ENCODE assay signal across 22 mouse cellular contexts in genomic region chr1:88727369-88727768, GRCm38 (mm10). TPM values are rescaled to one million over a fixed set of nuclear protein-coding genes. Genes with fewer than 3 reads are reported as not detected.
A peak's percentile ranks its signal among the peaks of the same experiment; 100 is the strongest.
DNase-seq lines count a peak whose midpoint lies in the region; ATAC-seq and TF ChIP-seq lines count a peak whose summit lies in the region.
"Had no signal": no experiment of that assay in that cellular context is flagged by ENCODE, and none has a peak within 500 bp of the region (broad histone marks: within the 10 kb centered on the region; RNA-seq: fewer than 3 reads in every experiment).

No protein-coding gene starts in this region.

- DNase-seq in ES-E14 (ENCODE audit: low read depth, low spot score) = no peak
- DNase-seq in left cerebral cortex, adult 9 months (ENCODE audit: low spot score in 2 of 2) = no peak
- DNase-seq: adrenal gland, adult 2 months; adrenal gland, adult 8-10 months; adrenal gland, postnatal 10 days; adrenal gland, postnatal 14 days; adrenal gland, postnatal 25 days; adrenal gland, postnatal 36 days; B cell, adult 2 months; cerebellum, adult 11 months; cerebellum, adult 11-12 months; cerebellum, adult 18-20 months; cerebellum, adult 2 months; cerebellum, adult 8-10 months; cerebellum, adult 9-10 months had no signal

- H3K27me3 ChIP-seq in ES-Bruce4 (ENCODE audit: control insufficient read depth, insufficient read depth, low read length, poor library complexity, severe bottlenecking) = no peaks in the 10 kb centered on the region
- H3K27me3 ChIP-seq: CH12.LX, Patski had no signal

- H3K36me3 ChIP-seq in ES-Bruce4 (ENCODE audit: control insufficient read depth, insufficient read depth, low read length, poor library complexity, severe bottlenecking) = no peaks in the 10 kb centered on the region
- no peaks in the 10 kb centered on the region for H3K36me3 ChIP-seq in ES-E14 (ENCODE audit: control insufficient read depth, insufficient read depth, low read length, poor library complexity, severe bottlenecking)
- H3K36me3 ChIP-seq: G1E had no signal

- in situ Hi-C loops in ES-E14 (cut with MboI; ENCODE audit: low sequenced_read_pairs in 2 of 2, unreplicated experiment in 2 of 2) = no loop called here

- TF ChIP-seq CTCF in ES-Bruce4 (IDR thresholded peaks at IDR 0.05; ENCODE audit: low read depth, low read length) = no peak

- TF ChIP-seq POLR2A in ES-Bruce4 (IDR thresholded peaks at IDR 0.05; ENCODE audit: insufficient read depth, low read length) = no peak

- TF ChIP-seq EP300 in ES-Bruce4 (IDR thresholded peaks at IDR 0.05; ENCODE audit: insufficient read depth, low read depth, low read length) = peak; percentile 84

- H3K9me3 ChIP-seq in ES-Bruce4 (replicated peaks; ENCODE audit: control insufficient read depth, insufficient read depth, low read length, poor library complexity, severe bottlenecking) (no peaks in the 10 kb centered on the region), ES-E14 (ENCODE audit: control insufficient read depth, insufficient read depth, low read depth, low read length) (no peaks in the 10 kb centered on the region)

- H3K4me1 ChIP-seq in ES-Bruce4 (ENCODE audit: control insufficient read depth, insufficient read depth, low read length) = no peaks in the 10 kb centered on the region
- H3K4me1 ChIP-seq in ES-E14 (ENCODE audit: control insufficient read depth in 2 of 2, insufficient read depth in 2 of 2, low read length in 2 of 2, poor library complexity in 1 of 2) = 0 out of 4 replicates have a peak, but pooled peaks cover 0 to 2% of the 10 kb centered on the region in 2 experiments

- no peak overlapping the region for H3K4me3 ChIP-seq in ES-Bruce4 (ENCODE audit: low read depth, low read length)
- H3K4me3 ChIP-seq in ES-E14 (ENCODE audit: insufficient read depth in 1 of 2, low read depth in 1 of 2, low read length in 2 of 2, poor library complexity in 1 of 2, severe bottlenecking in 1 of 2) = no peak overlapping the region

- no peak for ATAC-seq in CD4-positive, CD25-positive, alpha-beta regulatory T cell, adult 4 months
- ATAC-seq: activated CD4-positive, CD25-positive, alpha-beta regulatory T cell, adult 4 months; Patski had no signal

- no peak overlapping the region for H3K27ac ChIP-seq in ES-Bruce4 (ENCODE audit: insufficient read depth, low read length)
- H3K27ac ChIP-seq in ES-E14 (ENCODE audit: insufficient read depth, low read depth, low read length, poor library complexity, severe bottlenecking) = no peak overlapping the region

- H3K9ac ChIP-seq in ES-Bruce4 (ENCODE audit: low read depth, poor library complexity, severe bottlenecking) (no peak overlapping the region), ES-E14 (ENCODE audit: insufficient read depth, low read depth, low read length, poor library complexity, severe bottlenecking) (no peak overlapping the region)

TF ChIP-seq in ES-E14, 5 proteins besides CTCF, POLR2A, EP300 and RAD21:
- no peak for TF ChIP-seq HCFC1 (IDR thresholded peaks at IDR 0.05; ENCODE audit: borderline replicate concordance, insufficient read depth, low read length)
- peak; percentile 79 for TF ChIP-seq MAFK (IDR thresholded peaks at IDR 0.05; ENCODE audit: insufficient read depth, low read depth, low read length)
- TF ChIP-seq ZNF384 (IDR thresholded peaks at IDR 0.05; ENCODE audit: low read depth, low read length) = no peak
- no peak for TF ChIP-seq CHD2 (IDR thresholded peaks at IDR 0.05; ENCODE audit: low read depth, low read length)
TF ChIP-seq in ES-E14: peak in this region for 1.

RNA-seq across cellular contexts. Expression of gene Arl4c, which starts 25.3 kb away (rescaled TPM):
- polyA plus RNA-seq in ES-Bruce4 (2011; ENCODE audit: insufficient read depth, insufficient read length, low read depth, missing spikeins) = 106 and 108 TPM in 2 replicates
- 21.1 and 37.7 TPM in 2 replicates for total RNA-seq in ES-E14 (2012; rRNA removed)
- polyA plus RNA-seq in CD4-positive, CD25-positive, alpha-beta regulatory T cell, adult 4 months (2017; shearing (Covaris generic)) = 10 to 100 TPM; 16.0 to 19.4 TPM
- total RNA-seq: MEL had no signal
- polyA plus RNA-seq: G1E had no signal
